Mouse (Mus musculus) embryonic fibroblast, embryonic 13.5 days (primary cell): ENCODE results near the gene Cyth2.

Source experiments
- CTCF ChIP-seq: IDR thresholded peaks from 2 replicates; pipeline ENCODE4 v1.5.1; 2011; ENCODE audit warnings: mild to moderate bottlenecking, control low read depth, low read length, moderate library complexity, borderline replicate concordance; ENCODE audit not compliant: insufficient read depth
- POLR2A ChIP-seq: IDR thresholded peaks from 2 replicates; pipeline ENCODE4 v1.6.1; 2011; ENCODE audit warnings: low read depth, mild to moderate bottlenecking, control low read depth, low read length, moderate library complexity

- TF ChIP-seq CTCF (no peak), POLR2A (peak; percentile 51; the same call in 1 of the 2 replicates)
Observed at GRCm38 (mm10) chr7:45783511-45784091, 30.8 kb downstream of the Cyth2 start, which contains the start of gene Lmtk3.
